Mouse (Mus musculus) lung, embryonic 14.5 days (tissue): ENCODE data around the gene Sulf2. TPM values are rescaled to one million over a fixed set of nuclear protein-coding genes. Genes with fewer than 3 reads are reported as not detected.
A peak's percentile ranks its signal among the peaks of the same experiment; 100 is the strongest.

Experiments used
- ATAC-seq: fragments of 200-750 bp; cut with Nextera tagmentation; 2 replicates; pipeline ENCODE4 v1.8.0; 2017; ENCODE audit warnings: mild to moderate bottlenecking, moderate TSS enrichment, moderate library complexity; ENCODE audit not compliant: insufficient read depth
- DNase-seq: peaks from one replicate; pipeline ENCODE4 v3.0.0-alpha.2; 2015
- H3K27ac ChIP-seq: fragments of 300-500 bp; sonication (generic); 2 replicates; pipeline ENCODE4 v1.5.1; 2014; ENCODE audit warnings: low read depth, mild to moderate bottlenecking, moderate library complexity
- H3K27me3 ChIP-seq: fragments of 300-500 bp; sonication (generic); 2 replicates; pipeline ENCODE4 v1.6.1; 2014; ENCODE audit warnings: low read length, control low read depth; ENCODE audit not compliant: insufficient read depth
- H3K36me3 ChIP-seq: fragments of 300-500 bp; sonication (generic); 2 replicates; pipeline ENCODE4 v1.6.1; 2014; ENCODE audit warnings: control low read depth; ENCODE audit not compliant: insufficient read depth
- H3K4me1 ChIP-seq: fragments of 300-500 bp; sonication (generic); 2 replicates; pipeline ENCODE4 v1.6.1; 2014; ENCODE audit warnings: antibody characterized with exemption, control low read depth; ENCODE audit not compliant: insufficient read depth
- H3K4me2 ChIP-seq: fragments of 300-500 bp; sonication (generic); 2 replicates; pipeline ENCODE4 v1.6.1; 2014; ENCODE audit warnings: mild to moderate bottlenecking
- H3K4me3 ChIP-seq: fragments of 300-500 bp; sonication (generic); 2 replicates; pipeline ENCODE4 v1.5.1; 2014; ENCODE audit warnings: low read depth, low read length
- H3K9ac ChIP-seq: fragments of 300-500 bp; sonication (generic); 2 replicates; pipeline ENCODE4 v1.6.1; 2014
- H3K9me3 ChIP-seq: fragments of 300-500 bp; sonication (generic); 2 replicates; pipeline ENCODE4 v1.6.1; 2016; ENCODE audit warnings: low read depth, low read length, control low read depth
- CTCF ChIP-seq: IDR thresholded peaks from 2 replicates; pipeline ENCODE4 v1.5.1; 2016; ENCODE audit warnings: antibody characterized with exemption, low read depth
- WGBS: fragments of 180-500 bp; shearing (Covaris S2); extraction: QIAGEN DNeasy Blood & Tissue Kit; methylation state at CpG from one replicate; pipeline ENCODE4 v1.1.7; 2014; 5-methylcytosine and 5-hydroxymethylcytosine counted together
- polyA plus RNA-seq: library from polyadenylated mRNA; unstranded; fragments of >200 nt; fragmentation: Nextera tagmentation; extraction: Ambion mirVana; gene quantifications from 2 replicates; pipeline ENCODE4 v1.2.1, GENCODE M21; 2014

The Sulf2 gene
- polyA plus RNA-seq, 1 experiment from 2014 or later = 57.6 TPM

DNA sequence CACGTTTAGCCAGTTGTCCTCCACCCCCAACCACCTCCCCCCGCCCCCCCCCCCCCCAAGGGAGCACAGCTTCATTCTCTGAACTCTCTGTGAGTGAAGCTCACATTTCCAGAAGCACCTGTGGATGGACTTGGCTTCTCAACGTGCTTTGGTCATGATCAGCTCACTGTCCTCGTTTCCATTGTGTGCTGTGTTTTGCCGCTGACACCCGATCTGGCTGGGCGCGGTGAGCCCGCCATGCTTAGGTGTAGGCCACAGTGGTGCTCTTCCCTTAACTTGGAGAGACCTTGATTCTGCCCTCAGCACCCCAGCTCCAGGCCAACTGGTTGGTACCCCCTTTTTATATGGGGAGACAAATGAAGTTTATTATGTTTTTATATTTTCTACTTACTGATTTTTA is 83.6 kb downstream of the Sulf2 start:
- 76% methylated on average over 9 of the region's 9 CpGs for WGBS
- Histone ChIP-seq H3K36me3 (peaks cover 63% of the 10 kb centered on the region), H3K27me3 (no peaks in the 10 kb centered on the region), H3K27ac (no peak overlapping the region), H3K4me2 (no peak overlapping the region), H3K9ac (no peak overlapping the region), H3K4me1 (no peaks in the 10 kb centered on the region), H3K4me3 (no peak overlapping the region), H3K9me3 (no peaks in the 10 kb centered on the region)
- ATAC-seq (no peak), DNase-seq (no peak)
- TF ChIP-seq CTCF = no peak

DNA sequence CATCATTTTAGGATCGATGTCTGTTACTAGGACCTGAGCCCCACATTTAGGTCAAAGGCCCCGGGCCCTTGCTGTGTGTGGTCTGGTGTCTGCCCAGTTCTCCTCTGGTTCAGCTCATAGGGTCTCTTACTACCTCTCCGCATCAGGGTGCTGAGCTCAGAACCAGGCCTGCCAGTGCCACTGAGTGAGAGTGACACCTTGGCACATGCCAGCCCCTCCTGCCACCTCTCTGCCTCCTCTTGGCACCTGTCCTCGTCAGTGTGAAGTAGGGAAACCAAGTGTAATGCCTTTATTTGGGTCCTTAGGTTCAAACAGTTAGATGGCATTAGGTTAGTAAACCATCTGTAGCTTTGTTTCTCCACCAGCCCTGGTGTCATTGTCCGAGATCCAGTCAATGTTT is 84.0 kb downstream of the Sulf2 start:
- ATAC-seq (no peak), DNase-seq (no peak)
- no peak overlapping the region for H3K27ac ChIP-seq
- 86% methylated on average over 5 of the region's 5 CpGs for WGBS
- TF ChIP-seq CTCF = no peak
- H3K27me3 ChIP-seq = no peaks in the 10 kb centered on the region
- no peak overlapping the region for H3K9ac ChIP-seq
- H3K4me2 ChIP-seq = no peak overlapping the region
- no peaks in the 10 kb centered on the region for H3K9me3 ChIP-seq
- H3K36me3 ChIP-seq = peaks cover 67% of the 10 kb centered on the region
- H3K4me3 ChIP-seq = no peak overlapping the region
- H3K4me1 ChIP-seq = no peaks in the 10 kb centered on the region

- Histone ChIP-seq H3K4me1 (no peaks in the 10 kb centered on the region), H3K4me2 (no peak overlapping the region), H3K27ac (no peak overlapping the region), H3K4me3 (no peak overlapping the region), H3K27me3 (no peaks in the 10 kb centered on the region), H3K9ac (no peak overlapping the region), H3K36me3 (peaks cover 82% of the 10 kb centered on the region), H3K9me3 (no peaks in the 10 kb centered on the region)
- 90% methylated on average over 7 of the region's 7 CpGs for WGBS
- TF ChIP-seq CTCF = no peak
- ATAC-seq (no peak), DNase-seq (no peak)
Measured at GRCm38 (mm10) chr2:166069738-166070137, 85.7 kb downstream of the Sulf2 start.

- 83% methylated on average over 5 of the region's 5 CpGs for WGBS
- H3K36me3 ChIP-seq = peaks cover 87% of the 10 kb centered on the region
- H3K4me2 ChIP-seq = no peak overlapping the region
- TF ChIP-seq CTCF = no peak
- ATAC-seq = no peak
- H3K4me1 ChIP-seq = no peaks in the 10 kb centered on the region
- H3K9ac ChIP-seq = no peak overlapping the region
- H3K27me3 ChIP-seq = no peaks in the 10 kb centered on the region
- H3K4me3 ChIP-seq = no peak overlapping the region
- no peak for DNase-seq
- H3K27ac ChIP-seq = no peak overlapping the region
- H3K9me3 ChIP-seq = no peaks in the 10 kb centered on the region
Measured at GRCm38 (mm10) chr2:166069164-166069563, 86.3 kb downstream of the Sulf2 start.

DNA sequence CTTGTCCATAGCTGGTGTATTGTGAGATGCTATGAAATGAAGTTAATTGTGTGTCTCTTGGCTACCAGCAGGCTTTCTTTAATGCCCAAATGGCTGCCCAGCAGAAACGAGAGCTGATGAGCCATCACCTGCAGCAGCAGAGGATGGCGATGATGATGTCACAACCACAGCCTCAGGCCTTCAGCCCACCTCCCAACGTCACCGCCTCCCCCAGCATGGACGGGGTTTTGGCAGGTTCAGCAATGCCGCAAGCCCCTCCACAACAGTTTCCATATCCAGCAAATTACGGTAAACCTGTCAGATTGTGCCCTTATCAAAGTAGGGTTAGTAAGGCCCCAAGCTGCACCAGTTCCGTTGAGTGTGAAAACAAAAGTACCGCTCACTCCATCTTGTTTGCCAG is 87.2 kb downstream of the Sulf2 start:
- ATAC-seq = no peak
- Histone ChIP-seq H3K4me1 (no peaks in the 10 kb centered on the region), H3K9me3 (no peaks in the 10 kb centered on the region), H3K4me3 (no peak overlapping the region), H3K27me3 (no peaks in the 10 kb centered on the region), H3K27ac (no peak overlapping the region), H3K36me3 (peaks cover 92% of the 10 kb centered on the region), H3K9ac (no peak overlapping the region), H3K4me2 (no peak overlapping the region)
- WGBS = 80% methylated on average over 9 of the region's 9 CpGs
- TF ChIP-seq CTCF = no peak
- DNase-seq = no peak

GRCm38 (mm10) chr2:166066434-166066833 is 89.0 kb downstream of the Sulf2 start:
- WGBS = 81% methylated on average over 4 of the region's 4 CpGs
- Histone ChIP-seq H3K9me3 (no peaks in the 10 kb centered on the region), H3K4me2 (no peak overlapping the region), H3K4me3 (no peak overlapping the region), H3K36me3 (peaks cover 87% of the 10 kb centered on the region), H3K27me3 (no peaks in the 10 kb centered on the region), H3K4me1 (no peaks in the 10 kb centered on the region), H3K9ac (no peak overlapping the region), H3K27ac (no peak overlapping the region)
- no peak for TF ChIP-seq CTCF
- ATAC-seq (no peak), DNase-seq (no peak)

DNA sequence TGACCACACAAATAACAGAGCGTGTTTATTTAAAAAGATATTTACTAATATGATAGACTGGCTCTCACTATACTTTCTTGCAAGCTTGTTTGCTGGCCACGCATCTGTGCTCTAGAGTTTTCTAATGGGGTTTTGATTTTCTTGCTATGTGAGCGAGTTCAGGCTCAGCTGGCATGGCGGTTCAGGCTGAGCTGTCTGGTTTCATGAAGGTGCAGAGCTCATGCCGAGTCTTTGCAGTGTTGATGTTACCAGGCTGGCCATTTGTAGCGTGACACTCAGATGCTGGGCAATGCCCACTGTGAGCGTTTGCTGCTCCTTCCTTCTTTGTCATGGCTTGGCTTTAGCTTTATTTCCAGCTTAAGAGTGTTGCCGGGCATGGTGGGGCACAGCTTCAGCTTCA is 93.0 kb downstream of the Sulf2 start:
- no peaks in the 10 kb centered on the region for H3K9me3 ChIP-seq
- DNase-seq = no peak
- H3K4me2 ChIP-seq = no peak overlapping the region
- no peak overlapping the region for H3K9ac ChIP-seq
- 82% methylated on average over 8 of the region's 8 CpGs for WGBS
- ATAC-seq = no peak
- peaks cover 78% of the 10 kb centered on the region for H3K36me3 ChIP-seq
- H3K27ac ChIP-seq = no peak overlapping the region
- no peaks in the 10 kb centered on the region for H3K27me3 ChIP-seq
- no peak for TF ChIP-seq CTCF
- no peaks in the 10 kb centered on the region for H3K4me1 ChIP-seq
- H3K4me3 ChIP-seq = no peak overlapping the region

DNA sequence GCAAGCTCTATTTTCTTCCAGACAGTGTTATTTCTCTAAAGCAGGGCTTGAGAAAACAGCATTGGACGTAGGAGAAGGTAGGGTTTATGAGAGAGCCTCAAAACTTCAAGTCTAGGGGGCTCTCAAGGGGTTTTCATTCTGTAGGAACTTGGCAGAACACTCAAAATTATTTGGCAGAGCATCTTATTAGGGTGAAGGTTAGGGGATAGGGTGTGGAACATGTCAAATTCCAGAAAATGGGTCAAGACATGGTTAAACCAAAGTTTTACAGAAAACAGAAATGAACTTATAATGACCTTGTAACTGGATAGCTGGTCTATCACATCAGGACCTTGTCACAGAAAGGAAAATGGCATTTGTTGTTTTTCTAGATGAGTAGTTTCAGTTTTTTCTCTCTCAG is 93.5 kb downstream of the Sulf2 start:
- Histone ChIP-seq H3K4me2 (no peak overlapping the region), H3K27me3 (no peaks in the 10 kb centered on the region), H3K27ac (0 out of 2 replicates have a peak overlapping the region, but pooled peaks have one; percentile 36), H3K4me3 (no peak overlapping the region), H3K9ac (no peak overlapping the region), H3K36me3 (peaks cover 76% of the 10 kb centered on the region), H3K4me1 (no peaks in the 10 kb centered on the region), H3K9me3 (no peaks in the 10 kb centered on the region)
- no peak for TF ChIP-seq CTCF
- WGBS = 53% methylated on average over 1 of the region's 1 CpGs
- DNase-seq = no peak
- ATAC-seq = no peak
